Mouse (Mus musculus): ENCODE data around the gene Ankrd1. TPM values are rescaled to one million over a fixed set of nuclear protein-coding genes. Genes with fewer than 3 reads are reported as not detected.

The Ankrd1 gene
- polyA plus RNA-seq, 1 experiment from 2014 or later: 0.20 TPM

DNA sequence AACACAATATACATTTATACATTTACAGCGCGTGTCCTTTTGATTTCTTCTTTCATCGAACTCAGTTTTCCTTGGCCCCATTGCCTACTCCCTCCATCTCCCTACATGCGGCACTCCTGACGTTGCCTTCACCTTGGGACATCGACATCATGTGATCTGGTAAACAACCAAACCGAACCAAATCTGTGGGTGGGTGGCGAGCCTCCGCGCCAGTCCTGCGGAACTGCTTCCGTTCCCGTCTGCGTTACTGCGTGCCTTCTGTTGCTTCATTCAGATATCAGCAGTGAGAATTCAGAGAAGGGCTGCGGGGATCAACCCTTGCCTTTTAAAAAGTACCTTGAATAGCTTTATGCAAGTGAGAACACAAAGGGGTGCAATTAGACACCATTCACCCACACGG lies 7.9 kb downstream of the Ankrd1 start:
- no peak for DNase-seq (ENCODE audit: low spot score)
- H3K9ac ChIP-seq: peak overlapping the region; percentile 34; the same call in 1 of the 2 replicates
- no peaks in the 10 kb centered on the region for H3K36me3 ChIP-seq (replicated peaks; ENCODE audit: control insufficient read depth, insufficient read depth)
- ATAC-seq (ENCODE audit: low FRiP score): peak; percentile 38; the same call in 1 of the 2 replicates
- H3K27me3 ChIP-seq (ENCODE audit: control insufficient read depth, insufficient read depth, low read length): no peaks in the 10 kb centered on the region
- H3K4me3 ChIP-seq (replicated peaks; ENCODE audit: low read length): peak overlapping the region; percentile 15; the same call in 1 of the 2 replicates
- H3K4me1 ChIP-seq (replicated peaks; ENCODE audit: control insufficient read depth, insufficient read depth, low read length): no peaks in the 10 kb centered on the region
- no peak overlapping the region for H3K27ac ChIP-seq
- no peaks in the 10 kb centered on the region for H3K9me3 ChIP-seq (ENCODE audit: control insufficient read depth, low read length)
- peak overlapping the region; percentile 49 for H3K4me2 ChIP-seq (replicated peaks)
- 47% methylated on average over 17 of the region's 17 CpGs for WGBS

DNA sequence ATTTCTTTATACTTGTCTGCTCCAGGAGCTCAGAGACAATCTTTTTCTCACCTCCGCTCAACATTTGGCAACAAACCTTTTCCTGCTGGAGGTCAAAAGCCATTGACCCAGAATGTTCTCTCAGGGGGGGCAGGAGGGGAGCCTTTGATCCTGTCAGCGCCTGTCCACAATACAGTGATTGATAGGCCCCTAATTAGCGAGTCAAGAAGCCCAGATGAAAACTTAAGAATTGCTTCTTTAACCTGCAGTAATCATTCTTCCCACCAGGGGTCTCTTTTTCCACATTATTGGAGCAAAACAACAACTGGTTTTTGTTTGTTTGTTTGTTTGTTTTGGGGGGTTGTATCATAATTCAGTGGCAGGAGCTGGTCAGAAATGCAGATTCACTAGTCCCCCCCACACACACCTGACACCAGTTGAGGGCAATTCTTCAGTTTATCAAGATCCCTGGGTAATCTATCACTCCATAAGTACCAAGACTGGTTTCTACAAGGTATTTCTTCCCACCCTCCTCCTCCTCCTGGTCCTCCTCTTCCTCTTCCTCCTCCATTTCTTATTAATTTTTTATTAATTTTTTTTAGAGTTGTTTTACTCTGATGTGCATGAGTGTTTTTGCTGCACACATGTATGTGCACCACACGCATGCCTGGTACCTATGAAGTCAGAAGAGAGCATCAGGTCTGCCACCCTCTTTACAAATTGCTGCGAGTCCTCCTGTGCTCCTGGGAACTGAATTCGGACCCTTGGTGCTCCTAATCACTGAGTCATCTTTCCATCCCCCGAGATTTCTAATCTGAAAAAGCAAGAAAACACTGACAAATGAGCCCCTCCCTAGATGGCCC lies 8.6 kb downstream of the Ankrd1 start:
- Histone ChIP-seq H3K9ac (0 out of 2 replicates have a peak overlapping the region, but pooled peaks have one; percentile 34), H3K9me3 (ENCODE audit: control insufficient read depth, low read length) (no peaks in the 10 kb centered on the region), H3K4me3 (replicated peaks; ENCODE audit: low read length) (peak overlapping the region; percentile 15; the same call in 1 of the 2 replicates), H3K4me1 (replicated peaks; ENCODE audit: control insufficient read depth, insufficient read depth, low read length) (no peaks in the 10 kb centered on the region), H3K27me3 (ENCODE audit: control insufficient read depth, insufficient read depth, low read length) (no peaks in the 10 kb centered on the region), H3K4me2 (replicated peaks) (peak overlapping the region; percentile 49), H3K27ac (no peak overlapping the region), H3K36me3 (replicated peaks; ENCODE audit: control insufficient read depth, insufficient read depth) (no peaks in the 10 kb centered on the region)
- ATAC-seq (ENCODE audit: low FRiP score) (peak; percentile 43; the same call in 1 of the 2 replicates), DNase-seq (ENCODE audit: low spot score) (peak; percentile 81)
- whole genome bisulfite sequencing: 27% methylated on average over 7 of the region's 7 CpGs

DNA sequence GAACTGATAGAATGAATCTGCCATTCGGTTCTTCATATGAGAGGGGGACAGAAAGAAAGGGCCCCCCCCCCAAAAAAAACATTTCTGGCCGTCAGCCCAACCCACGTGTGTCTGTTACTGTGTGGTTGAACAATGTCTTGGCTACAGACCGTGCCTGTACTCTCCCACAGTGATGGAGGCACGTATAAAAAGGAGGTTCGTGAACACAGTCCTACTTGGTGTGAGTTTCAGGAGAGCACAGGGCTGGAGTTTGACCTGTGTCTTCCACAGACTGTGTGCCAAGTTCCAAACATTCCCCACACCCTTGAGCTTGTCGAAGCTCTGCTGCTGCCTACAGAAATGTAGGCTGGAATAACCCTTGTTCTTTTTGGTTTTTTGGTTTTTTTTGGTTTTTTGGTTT lies 9.4 kb downstream of the Ankrd1 start:
- Histone ChIP-seq H3K27ac (no peak overlapping the region), H3K27me3 (ENCODE audit: control insufficient read depth, insufficient read depth, low read length) (no peaks in the 10 kb centered on the region), H3K4me2 (replicated peaks) (no peak overlapping the region), H3K9ac (no peak overlapping the region), H3K36me3 (replicated peaks; ENCODE audit: control insufficient read depth, insufficient read depth) (0 out of 2 replicates have a peak, but pooled peaks cover 3% of the 10 kb centered on the region), H3K9me3 (ENCODE audit: control insufficient read depth, low read length) (no peaks in the 10 kb centered on the region), H3K4me3 (replicated peaks; ENCODE audit: low read length) (no peak overlapping the region), H3K4me1 (replicated peaks; ENCODE audit: control insufficient read depth, insufficient read depth, low read length) (no peaks in the 10 kb centered on the region)
- ATAC-seq (ENCODE audit: low FRiP score) (no peak), DNase-seq (ENCODE audit: low spot score) (no peak)
- WGBS: 25% methylated on average over 7 of the region's 7 CpGs

DNA sequence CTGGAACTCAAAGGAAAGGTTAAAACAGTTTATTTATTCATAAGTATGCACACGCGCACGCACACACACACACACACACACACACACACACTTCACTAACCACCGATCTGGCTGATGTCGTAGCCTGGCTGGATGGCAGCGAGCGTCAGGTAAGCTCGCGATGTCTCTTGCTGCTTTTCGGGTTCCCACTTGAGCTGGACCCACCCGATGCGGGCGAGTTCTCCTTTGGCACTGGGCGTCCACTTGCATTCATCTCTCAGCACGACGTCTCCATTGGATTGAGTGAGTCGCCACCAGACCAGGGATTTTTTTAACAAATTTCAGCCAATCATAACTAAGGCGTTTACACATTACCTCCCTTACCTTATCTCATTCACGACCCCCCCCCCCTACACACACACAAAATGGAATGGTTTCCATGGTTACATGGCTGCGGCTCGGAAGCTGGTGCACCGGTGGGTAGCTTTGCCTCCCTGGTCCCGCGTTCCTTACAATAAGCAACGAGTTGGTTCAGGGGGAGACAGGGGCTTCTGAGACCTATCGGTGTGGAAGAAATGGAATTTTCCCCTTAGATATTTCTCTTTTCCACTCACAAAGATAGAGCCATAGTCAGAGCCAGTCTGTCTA lies 10.5 kb downstream of the Ankrd1 start:
- ATAC-seq (ENCODE audit: low FRiP score) (peak; percentile 68), DNase-seq (ENCODE audit: low spot score) (no peak)
- H3K4me3 ChIP-seq (replicated peaks; ENCODE audit: low read length): no peak overlapping the region
- no peak overlapping the region for H3K27ac ChIP-seq
- no peaks in the 10 kb centered on the region for H3K4me1 ChIP-seq (replicated peaks; ENCODE audit: control insufficient read depth, insufficient read depth, low read length)
- H3K9ac ChIP-seq: no peak overlapping the region
- H3K9me3 ChIP-seq (ENCODE audit: control insufficient read depth, low read length): no peaks in the 10 kb centered on the region
- no peaks in the 10 kb centered on the region for H3K27me3 ChIP-seq (ENCODE audit: control insufficient read depth, insufficient read depth, low read length)
- 60% methylated on average over 26 of the region's 26 CpGs for WGBS
- H3K36me3 ChIP-seq (replicated peaks; ENCODE audit: control insufficient read depth, insufficient read depth): 0 out of 2 replicates have a peak, but pooled peaks cover 7% of the 10 kb centered on the region
- peak overlapping the region; percentile 28 for H3K4me2 ChIP-seq (replicated peaks)

DNA sequence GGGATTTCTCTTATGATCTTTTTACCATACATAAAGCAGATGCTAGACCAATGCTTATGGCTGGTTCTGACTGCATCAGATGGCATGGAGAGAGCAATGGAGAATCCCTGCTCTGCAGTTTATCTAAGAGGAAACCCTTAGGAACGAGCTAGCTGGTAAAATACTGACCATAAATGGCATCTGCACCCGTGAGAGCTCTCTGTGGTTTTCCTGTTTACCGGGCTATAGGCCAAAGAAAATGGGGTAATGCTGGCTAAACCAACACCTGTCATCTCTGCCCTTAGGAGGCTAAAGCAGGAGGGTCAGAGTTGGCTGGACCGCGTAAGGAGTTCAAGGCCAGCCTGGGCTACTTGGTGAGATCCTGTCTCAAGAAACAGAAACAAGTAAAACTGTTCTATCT lies 16.0 kb downstream of the Ankrd1 start:
- Histone ChIP-seq H3K27me3 (ENCODE audit: control insufficient read depth, insufficient read depth, low read length) (no peaks in the 10 kb centered on the region), H3K27ac (no peak overlapping the region), H3K9me3 (ENCODE audit: control insufficient read depth, low read length) (no peaks in the 10 kb centered on the region), H3K9ac (no peak overlapping the region), H3K4me2 (replicated peaks) (no peak overlapping the region), H3K36me3 (replicated peaks; ENCODE audit: control insufficient read depth, insufficient read depth) (peaks cover 54% of the 10 kb centered on the region), H3K4me3 (replicated peaks; ENCODE audit: low read length) (no peak overlapping the region), H3K4me1 (replicated peaks; ENCODE audit: control insufficient read depth, insufficient read depth, low read length) (no peaks in the 10 kb centered on the region)
- 90% methylated on average over 5 of the region's 5 CpGs for WGBS
- DNase-seq (ENCODE audit: low spot score) (no peak), ATAC-seq (ENCODE audit: low FRiP score) (no peak)

DNA sequence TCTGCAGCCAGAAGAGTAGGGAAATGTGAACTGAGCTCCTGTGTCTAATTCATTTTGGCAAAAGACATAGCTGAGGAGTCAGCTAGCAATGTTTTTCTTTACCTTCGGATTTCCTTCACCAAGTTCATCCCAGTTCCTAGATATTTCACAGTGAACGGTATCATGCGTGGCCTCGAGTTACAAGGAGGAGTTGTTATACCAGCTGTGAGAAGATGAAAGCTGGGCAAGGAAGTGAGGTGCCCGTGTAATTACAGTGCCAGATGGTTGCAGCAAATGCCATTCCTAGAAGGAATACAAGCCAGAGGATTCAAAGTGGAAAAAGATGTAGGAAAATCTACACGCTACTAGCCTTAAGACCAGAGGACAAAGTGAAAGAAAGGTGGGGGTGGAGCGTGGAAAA lies 21.0 kb downstream of the Ankrd1 start:
- no peak for ATAC-seq (ENCODE audit: low FRiP score)
- Histone ChIP-seq H3K9ac (no peak overlapping the region), H3K36me3 (replicated peaks; ENCODE audit: control insufficient read depth, insufficient read depth) (peaks cover 89% of the 10 kb centered on the region)

DNA sequence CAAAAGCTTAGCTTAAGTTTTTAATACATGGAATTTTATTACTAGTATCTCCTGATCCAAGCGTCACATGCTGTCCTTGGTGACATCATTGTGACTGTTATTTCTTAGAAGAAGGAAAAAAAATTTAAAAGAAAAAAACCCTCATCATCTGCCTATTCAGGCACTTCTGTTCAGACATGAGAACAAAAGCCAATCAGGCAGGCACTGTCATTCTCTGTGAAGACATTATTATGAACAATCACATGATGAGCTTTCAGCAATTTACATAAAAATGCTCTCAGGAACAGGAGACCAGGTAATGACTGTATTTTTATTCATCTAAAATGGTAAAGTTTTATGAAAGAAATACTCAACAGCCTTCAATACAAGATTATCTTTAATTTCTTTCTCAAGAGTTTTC lies 21.6 kb downstream of the Ankrd1 start:
- Histone ChIP-seq H3K4me1 (replicated peaks; ENCODE audit: control insufficient read depth, insufficient read depth, low read length) (no peaks in the 10 kb centered on the region), H3K9me3 (ENCODE audit: control insufficient read depth, low read length) (no peaks in the 10 kb centered on the region), H3K36me3 (replicated peaks; ENCODE audit: control insufficient read depth, insufficient read depth) (peaks cover 94% of the 10 kb centered on the region), H3K27me3 (ENCODE audit: control insufficient read depth, insufficient read depth, low read length) (no peaks in the 10 kb centered on the region), H3K4me3 (replicated peaks; ENCODE audit: low read length) (no peak overlapping the region), H3K27ac (no peak overlapping the region), H3K4me2 (replicated peaks) (no peak overlapping the region), H3K9ac (no peak overlapping the region)
- ATAC-seq (ENCODE audit: low FRiP score) (no peak), DNase-seq (ENCODE audit: low spot score) (no peak)
- WGBS: 92% methylated on average over 1 of the region's 1 CpGs

More for the DNA sequence above, 21.0 kb downstream of the Ankrd1 start:
- Histone ChIP-seq H3K4me2 (replicated peaks) (no peak overlapping the region), H3K27me3 (ENCODE audit: control insufficient read depth, insufficient read depth, low read length) (no peaks in the 10 kb centered on the region), H3K4me1 (replicated peaks; ENCODE audit: control insufficient read depth, insufficient read depth, low read length) (no peaks in the 10 kb centered on the region), H3K27ac (no peak overlapping the region), H3K9me3 (ENCODE audit: control insufficient read depth, low read length) (no peaks in the 10 kb centered on the region), H3K4me3 (replicated peaks; ENCODE audit: low read length) (no peak overlapping the region)
- DNase-seq (ENCODE audit: low spot score): no peak
- 90% methylated on average over 7 of the region's 7 CpGs for WGBS

DNA sequence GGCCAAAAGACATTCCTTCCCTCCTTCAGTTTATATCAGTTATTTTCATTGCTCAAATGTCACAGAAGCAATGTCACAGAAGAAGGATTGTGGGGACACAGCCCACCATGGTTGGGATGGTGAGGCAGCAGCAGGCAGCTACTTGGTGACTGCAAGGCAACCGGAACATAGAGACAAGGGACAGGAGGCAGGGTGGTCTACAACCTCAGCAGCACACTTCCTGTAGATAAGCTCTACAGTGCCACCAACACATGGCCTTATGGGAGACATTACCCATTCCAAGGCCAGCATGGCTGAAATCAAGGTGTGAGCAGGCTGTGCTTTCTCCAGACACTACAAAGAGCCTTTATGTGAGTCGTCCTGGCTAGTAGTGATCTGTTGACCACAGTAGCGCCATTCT lies 22.7 kb downstream of the Ankrd1 start:
- Histone ChIP-seq H3K36me3 (replicated peaks; ENCODE audit: control insufficient read depth, insufficient read depth) (peaks cover 91% of the 10 kb centered on the region), H3K4me2 (replicated peaks) (no peak overlapping the region), H3K4me1 (replicated peaks; ENCODE audit: control insufficient read depth, insufficient read depth, low read length) (no peaks in the 10 kb centered on the region), H3K9me3 (ENCODE audit: control insufficient read depth, low read length) (no peaks in the 10 kb centered on the region), H3K9ac (no peak overlapping the region), H3K4me3 (replicated peaks; ENCODE audit: low read length) (no peak overlapping the region), H3K27me3 (ENCODE audit: control insufficient read depth, insufficient read depth, low read length) (no peaks in the 10 kb centered on the region), H3K27ac (no peak overlapping the region)
- no peak for DNase-seq (ENCODE audit: low spot score)
- ATAC-seq (ENCODE audit: low FRiP score): no peak
- WGBS: 94% methylated on average over 3 of the region's 3 CpGs

DNA sequence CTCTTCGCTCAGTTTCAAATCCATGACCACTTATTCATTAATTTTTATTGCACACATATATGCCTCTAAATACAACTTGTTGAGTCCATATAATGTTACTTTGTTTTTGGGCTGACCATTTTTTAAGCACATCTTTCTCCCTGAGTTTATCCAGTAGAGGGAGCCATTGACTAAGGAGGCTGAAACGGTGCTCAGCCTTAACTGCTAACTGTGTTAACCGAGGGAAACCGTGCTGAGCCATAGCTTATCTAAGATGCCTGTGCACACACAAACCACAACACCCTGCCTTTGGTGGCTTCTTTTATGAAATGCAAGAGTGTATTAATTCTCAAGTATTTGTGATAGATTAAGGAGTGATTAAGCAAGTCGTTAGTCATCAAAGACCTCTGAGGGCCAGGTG lies 29.1 kb downstream of the Ankrd1 start:
- peak; percentile 61 for DNase-seq (ENCODE audit: low spot score)
- H3K27ac ChIP-seq: no peak overlapping the region
- H3K27me3 ChIP-seq (ENCODE audit: control insufficient read depth, insufficient read depth, low read length): no peaks in the 10 kb centered on the region
- no peak overlapping the region for H3K9ac ChIP-seq
- no peaks in the 10 kb centered on the region for H3K9me3 ChIP-seq (ENCODE audit: control insufficient read depth, low read length)
- H3K4me3 ChIP-seq (replicated peaks; ENCODE audit: low read length): no peak overlapping the region
- 53% methylated on average over 5 of the region's 5 CpGs for WGBS
- H3K4me1 ChIP-seq (replicated peaks; ENCODE audit: control insufficient read depth, insufficient read depth, low read length): no peaks in the 10 kb centered on the region
- no peak; the same call in 1 of the 2 replicates for ATAC-seq (ENCODE audit: low FRiP score)
- peaks cover 83% of the 10 kb centered on the region for H3K36me3 ChIP-seq (replicated peaks; ENCODE audit: control insufficient read depth, insufficient read depth)
- H3K4me2 ChIP-seq (replicated peaks): no peak overlapping the region

All from hindbrain, embryonic 14.5 days (tissue).